Mouse (Mus musculus): Measurements from ENCODE around the gene Lmo3.

DNA sequence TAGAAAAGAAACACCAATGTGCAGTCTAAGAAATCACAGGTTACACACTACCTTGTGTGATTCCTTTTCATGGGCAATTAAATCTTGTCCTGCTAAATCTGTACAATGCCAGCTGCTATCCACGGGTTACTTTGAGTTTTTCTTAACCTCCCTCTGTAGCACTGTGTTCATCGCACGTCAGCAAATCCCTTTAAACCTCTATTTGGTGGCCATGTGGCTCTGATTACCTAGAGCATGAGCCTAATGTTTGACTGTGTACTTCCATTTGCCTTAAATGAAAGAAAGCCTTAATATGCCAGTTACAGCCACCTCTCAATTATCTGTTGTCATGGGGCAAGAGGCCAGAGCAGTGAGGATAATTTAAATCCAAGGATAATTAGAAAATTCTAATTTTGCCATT lies 98.9 kb downstream of the Lmo3 start:
- TF ChIP-seq CTCF (IDR thresholded peaks at IDR 0.05; ENCODE audit: borderline replicate concordance, insufficient read depth, low read length) = no peak
- TF ChIP-seq POLR2A (IDR thresholded peaks at IDR 0.05; ENCODE audit: low read depth, low read length) = no peak
